Mouse (Mus musculus) stomach, postnatal 0 days (tissue): ENCODE measurements at regions not wholly inside any gene's neighbourhood (a gene's known extent, or its start where the extent isn't known, plus 50 kb on each side); places are given as distances from the start of the nearest gene placed in this dataset.

ENCODE experiments used
- CTCF ChIP-seq: IDR thresholded peaks from 2 replicates; pipeline ENCODE4 v1.5.1; 2016; ENCODE audit warnings: antibody characterized with exemption, low read depth, mild to moderate bottlenecking, moderate library complexity
- EP300 ChIP-seq: optimal IDR thresholded peaks from 2 replicates; pipeline ENCODE3; 2016; ENCODE audit warnings: antibody characterized with exemption

- TF ChIP-seq CTCF: no peak
- no peak for TF ChIP-seq EP300
Measured at GRCm38 (mm10) chrX:77407925-77408324, 102.9 kb upstream of the Tbl1x start.
